In the genomic region with DNA sequence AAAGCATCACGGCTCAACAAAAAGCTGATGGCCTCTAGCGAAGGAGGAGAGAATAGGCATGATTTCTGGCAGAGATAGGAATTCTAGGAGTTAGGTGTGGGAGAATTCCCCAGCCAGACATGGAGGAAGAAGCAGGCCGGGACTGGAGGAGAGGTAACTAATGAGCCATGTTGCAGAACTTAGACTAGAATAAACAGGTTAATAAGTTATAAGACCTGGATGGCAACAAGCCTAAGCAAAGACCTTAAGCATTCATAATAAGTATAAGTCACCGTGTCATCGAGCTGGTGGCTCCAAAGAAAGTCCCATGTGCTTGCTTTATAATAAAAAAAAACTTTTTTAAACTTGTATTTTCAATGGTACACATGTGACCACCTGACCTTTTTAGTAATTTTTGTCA, we compare ENCODE assay signal across 18 mouse cellular contexts.
"Had no signal": no experiment of that assay in that cellular context is flagged by ENCODE, and none has a peak within 500 bp of the region (broad histone marks: within the 10 kb centered on the region; RNA-seq: fewer than 3 reads in every experiment).

No protein-coding gene starts in this region.

- H3K4me2 ChIP-seq: lung, embryonic 14.5 days; midbrain, embryonic 13.5 days; neural tube, embryonic 13.5 days; neural tube, embryonic 15.5 days had no signal

- H3K9me3 ChIP-seq: midbrain, embryonic 10.5 days; midbrain, embryonic 13.5 days; neural tube, embryonic 13.5 days; neural tube, embryonic 15.5 days had no signal

- H3K9ac ChIP-seq: lung, embryonic 14.5 days; midbrain, embryonic 13.5 days; neural tube, embryonic 13.5 days; neural tube, embryonic 15.5 days had no signal

- DNase-seq: lung, adult 18-20 months; lung, embryonic 14.5 days; lung, postnatal 10 days; lung, postnatal 4 days; retina, postnatal 1 day; right cerebral cortex, adult 18-20 months; right cerebral cortex, postnatal 25 days; right cerebral cortex, postnatal 4 days; spleen, adult 18-20 months; thymus, adult 18-20 months; thymus, postnatal 14 days; thymus, postnatal 36 days had no signal

- H3K4me1 ChIP-seq: midbrain, embryonic 13.5 days; neural tube, embryonic 13.5 days; neural tube, embryonic 15.5 days had no signal

- H3K36me3 ChIP-seq: midbrain, embryonic 10.5 days; midbrain, embryonic 13.5 days; neural tube, embryonic 13.5 days; neural tube, embryonic 15.5 days had no signal

- H3K4me3 ChIP-seq: midbrain, embryonic 10.5 days; midbrain, embryonic 13.5 days; myocyte; neural tube, embryonic 13.5 days; neural tube, embryonic 15.5 days had no signal

- H3K27me3 ChIP-seq: midbrain, embryonic 13.5 days; neural tube, embryonic 13.5 days; neural tube, embryonic 15.5 days had no signal

- ATAC-seq: midbrain, embryonic 13.5 days; midbrain, embryonic 16.5 days had no signal

- H3K27ac ChIP-seq: midbrain, embryonic 10.5 days; midbrain, embryonic 13.5 days; neural tube, embryonic 13.5 days; neural tube, embryonic 15.5 days had no signal
